Mouse (Mus musculus): ENCODE results near the gene Rlf.
"Not testable (repeated sequence)": the region's sequence is repeated elsewhere in the genome, so short reads cannot be mapped to it uniquely, and the experiment has no call there.

Gene Rlf

GRCm38 (mm10) chr4:121214793-121215304, at the start of gene Rlf:
Gene Rlf, minus strand, starts transcription at chr4:121215084.
- peak; percentile 97 to 99 for DNase-seq

- DNase-seq = no peak
Measured at GRCm38 (mm10) chr4:121241612-121242000, 26.7 kb upstream of the Rlf start.

GRCm38 (mm10) chr4:121240637-121241611, 26.0 kb upstream of the Rlf start:
- DNase-seq = peak in 1 of 2 experiments; percentile 8

- no peak for DNase-seq
Measured at GRCm38 (mm10) chr4:121239878-121240277, 25.0 kb upstream of the Rlf start.

- DNase-seq = peak in 1 of 2 experiments; percentile 50
Measured at GRCm38 (mm10) chr4:121231772-121232414, 17.0 kb upstream of the Rlf start.

- no peak for DNase-seq
Measured at GRCm38 (mm10) chr4:121230943-121231614, 16.2 kb upstream of the Rlf start.

- no peak for DNase-seq
Measured at GRCm38 (mm10) chr4:121227072-121227471, 12.2 kb upstream of the Rlf start.

- DNase-seq = no peak
Measured at GRCm38 (mm10) chr4:121225177-121225576, 10.3 kb upstream of the Rlf start.

- DNase-seq = no peak
Measured at GRCm38 (mm10) chr4:121223136-121223535, 8.3 kb upstream of the Rlf start.

- no peak for DNase-seq
Measured at GRCm38 (mm10) chr4:121216216-121216615, 1.3 kb upstream of the Rlf start.

GRCm38 (mm10) chr4:121215489-121215888, 605 bp upstream of the Rlf start:
- DNase-seq = peak in 1 of 2 experiments; percentile 10

- DNase-seq = peak; percentile 51 to 52
Measured at GRCm38 (mm10) chr4:121213936-121214792, 720 bp downstream of the Rlf start.

GRCm38 (mm10) chr4:121208911-121209310, 6.0 kb downstream of the Rlf start:
- DNase-seq = no peak

- DNase-seq = no peak
Measured at GRCm38 (mm10) chr4:121197856-121198255, 17.0 kb downstream of the Rlf start.

GRCm38 (mm10) chr4:121196995-121197394, 17.9 kb downstream of the Rlf start:
- DNase-seq = no peak

- DNase-seq = no peak
Measured at GRCm38 (mm10) chr4:121196205-121196604, 18.7 kb downstream of the Rlf start.

GRCm38 (mm10) chr4:121194736-121195135, 20.1 kb downstream of the Rlf start:
- no peak for DNase-seq

- DNase-seq = no peak
Measured at GRCm38 (mm10) chr4:121192306-121192705, 22.6 kb downstream of the Rlf start.

- DNase-seq = no peak
Measured at GRCm38 (mm10) chr4:121189341-121189740, 25.5 kb downstream of the Rlf start.

GRCm38 (mm10) chr4:121179669-121180068, 35.2 kb downstream of the Rlf start:
- no peak for DNase-seq

GRCm38 (mm10) chr4:121167656-121168055, 47.2 kb downstream of the Rlf start:
- peak; percentile 44 to 61 for DNase-seq

GRCm38 (mm10) chr4:121166697-121167096, 48.2 kb downstream of the Rlf start:
- DNase-seq = not testable (repeated sequence)

Data from kidney, adult 8-10 months (tissue).